Mouse (Mus musculus) central nervous system, embryonic 14 days (tissue): ENCODE data around the gene Pax7. TPM values are rescaled to one million over a fixed set of nuclear protein-coding genes. Genes with fewer than 3 reads are reported as not detected.

ENCODE experiments used
- polyA plus RNA-seq: library from polyadenylated mRNA; depleted of rRNA; stranded (reverse); fragments of >200 nt; gene quantifications from 2 replicates; pipeline ENCODE4 v1.2.3, GENCODE M21; 2012; rRNA removed

Gene Pax7
- polyA plus RNA-seq, result 5.1 and 7.6 TPM in 2 replicates

GRCm38 (mm10) chr4:139833036-139833634 lies at the start of gene Pax7:
Pax7 (minus strand) TSS chr4:139833528.

Other genes with a start within 250 kb of the Pax7 start
- 0.03 TPM in 1 of 2 replicates, not detected in the other for gene Gm21969, start 230.3 kb downstream of the Pax7 start, polyA plus RNA-seq
- gene Aldh4a1, start 210.7 kb downstream of the Pax7 start, polyA plus RNA-seq, result 22.6 and 23.2 TPM in 2 replicates
- 0.03 and 0.04 TPM in 2 replicates for gene Tas1r2, start 180.0 kb downstream of the Pax7 start, polyA plus RNA-seq
- 0.74 and 0.75 TPM in 2 replicates for gene Klhdc7a, start 134.5 kb upstream of the Pax7 start, polyA plus RNA-seq